Mouse (Mus musculus) thymus, adult 2 months (tissue): ENCODE results near the gene Nudt19. TPM values are rescaled to one million over a fixed set of nuclear protein-coding genes. Genes with fewer than 3 reads are reported as not detected.

Source experiments
- DNase-seq: peaks from one replicate; pipeline ENCODE4 v3.0.0; 2021
- H3K27ac ChIP-seq: fragments of 200-500 bp; 2 replicates; pipeline ENCODE4 v1.5.1; 2012; ENCODE audit warnings: low read length, control low read depth; ENCODE audit not compliant: control insufficient read depth, insufficient read depth
- H3K27me3 ChIP-seq: fragments of 200-500 bp; 2 replicates; pipeline ENCODE4 v1.6.1; 2012; ENCODE audit warnings: mild to moderate bottlenecking, low read length, moderate library complexity, mixed read lengths; ENCODE audit not compliant: control insufficient read depth, insufficient read depth
- H3K36me3 ChIP-seq: fragments of 200-500 bp; 2 replicates; pipeline ENCODE4 v1.6.1; 2012; ENCODE audit warnings: mild to moderate bottlenecking, low read length, moderate library complexity; ENCODE audit not compliant: control insufficient read depth, insufficient read depth
- H3K4me1 ChIP-seq: fragments of 200-500 bp; replicated peaks from 2 replicates; pipeline ENCODE4 v1.6.1; 2012; ENCODE audit warnings: low read length; ENCODE audit not compliant: control insufficient read depth, insufficient read depth
- H3K4me3 ChIP-seq: fragments of 200-500 bp; 2 replicates; pipeline ENCODE4 v1.5.1; 2012; ENCODE audit warnings: mild to moderate bottlenecking, low read length, control low read depth, moderate library complexity; ENCODE audit not compliant: control insufficient read depth, insufficient read depth
- CTCF ChIP-seq: fragments of 200-500 bp; IDR thresholded peaks from 2 replicates; pipeline ENCODE4 v1.5.1; 2012; ENCODE audit warnings: mild to moderate bottlenecking, control low read depth, low read length, moderate library complexity, borderline replicate concordance; ENCODE audit not compliant: control insufficient read depth, poor library complexity, insufficient read depth; ENCODE audit errors: extremely low read depth
- POLR2A ChIP-seq: fragments of 200-500 bp; IDR thresholded peaks from 2 replicates; pipeline ENCODE4 v1.6.1; 2012; ENCODE audit warnings: mild to moderate bottlenecking, low read length, control low read depth, moderate library complexity; ENCODE audit not compliant: control insufficient read depth, poor library complexity, insufficient read depth; ENCODE audit errors: extremely low read depth
- WGBS: fragments of 180-500 bp; shearing (Covaris S2); methylation state at CpG from one replicate; pipeline ENCODE4 v1.1.7; 2018; 5-methylcytosine and 5-hydroxymethylcytosine counted together
- polyA plus RNA-seq: library from polyadenylated mRNA; depleted of rRNA; stranded (reverse); fragments of >200 nt; gene quantifications from 2 replicates; pipeline ENCODE4 v1.2.3, GENCODE M21; 2012; rRNA removed

The Nudt19 gene
- polyA plus RNA-seq: 40.2 and 44.1 TPM in 2 replicates

DNA sequence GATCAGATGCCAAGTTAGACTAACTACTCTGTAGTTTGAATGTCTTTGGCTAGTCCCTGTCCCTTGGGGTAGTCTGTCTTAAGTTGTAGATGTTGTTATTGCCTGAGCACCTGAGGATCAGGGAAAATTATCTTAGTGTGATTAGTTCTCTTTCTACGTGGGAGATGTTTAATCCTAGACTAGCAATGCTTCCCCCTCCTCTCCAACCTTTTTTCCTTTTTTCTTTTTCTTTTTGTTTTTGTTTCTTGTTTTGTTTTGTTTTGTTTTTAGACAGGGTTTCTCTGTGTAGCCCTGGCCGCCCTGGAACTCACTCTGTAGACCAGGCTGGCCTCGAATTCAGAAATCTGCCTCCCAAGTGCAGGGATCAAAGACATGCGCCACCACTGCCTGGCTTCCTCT, at the start of gene Nudt19:
Gene Nudt19 (minus strand): TSS at position 100 of the 399 bp plus-strand sequence.
- peak within 1 kb of the TSS; percentile 63 for H3K4me3 ChIP-seq
- no peak for DNase-seq
- WGBS: 51% methylated on average over 4 of the region's 4 CpGs

DNA sequence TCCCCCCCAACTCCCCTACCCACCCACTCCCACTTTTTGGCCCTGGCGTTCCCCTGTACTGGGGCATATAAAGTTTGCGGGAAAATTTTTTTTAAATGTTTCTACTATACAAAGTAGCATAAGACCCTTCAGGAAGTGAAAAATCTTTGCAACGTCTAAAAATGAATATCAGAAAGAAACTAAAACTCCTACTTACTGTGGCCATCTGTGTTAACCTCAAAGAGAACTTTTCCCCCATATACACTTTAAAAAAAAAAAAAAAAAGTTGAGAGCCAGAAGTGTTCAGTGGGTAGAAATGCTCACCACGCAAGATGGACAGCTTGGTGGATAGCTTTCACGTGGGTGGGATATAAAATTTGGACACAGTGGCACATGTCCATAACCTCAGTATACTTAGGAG, 46.7 kb upstream of the Nudt19 start:
- Histone ChIP-seq H3K36me3 (no peaks in the 10 kb centered on the region), H3K27ac (no peak overlapping the region), H3K4me3 (no peak overlapping the region), H3K4me1 (peaks cover 5% of the 10 kb centered on the region), H3K27me3 (no peaks in the 10 kb centered on the region)
- DNase-seq: no peak
- WGBS: 91% methylated on average over 5 of the region's 5 CpGs
- TF ChIP-seq CTCF: no peak
- TF ChIP-seq POLR2A: no peak

More for the DNA sequence above, at the start of gene Nudt19:
- no peaks in the 10 kb centered on the region for H3K36me3 ChIP-seq
- no peaks in the 10 kb centered on the region for H3K27me3 ChIP-seq
- TF ChIP-seq CTCF: no peak
- no peak for TF ChIP-seq POLR2A
- peaks cover 5% of the 10 kb centered on the region; the same call in 1 of the 2 replicates for H3K4me1 ChIP-seq
- peak within 1 kb of the TSS; percentile 4; the same call in 1 of the 2 replicates for H3K27ac ChIP-seq

DNA sequence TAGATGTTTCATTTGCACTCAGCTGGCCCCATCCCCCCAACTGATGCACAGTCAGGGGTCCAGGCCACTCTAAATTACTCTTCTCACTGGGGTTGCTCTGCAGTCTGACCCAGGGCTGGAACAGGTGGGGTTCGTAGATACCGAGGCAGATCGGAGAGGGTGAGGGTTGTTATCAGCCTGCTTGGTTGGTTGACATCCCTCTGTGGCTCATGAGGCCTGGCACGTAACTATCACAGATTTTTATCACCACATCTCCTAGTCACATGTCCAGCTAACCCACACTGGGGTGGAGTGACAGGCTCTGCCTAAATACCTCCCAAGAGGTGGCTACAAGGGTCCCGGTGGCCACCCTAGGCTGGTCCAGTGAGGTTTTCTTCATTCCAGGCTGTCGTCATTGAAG, 45.0 kb upstream of the Nudt19 start:
- no peak for TF ChIP-seq POLR2A
- 89% methylated on average over 6 of the region's 6 CpGs for WGBS
- Histone ChIP-seq H3K36me3 (no peaks in the 10 kb centered on the region), H3K27me3 (no peaks in the 10 kb centered on the region), H3K4me1 (no peaks in the 10 kb centered on the region), H3K27ac (no peak overlapping the region), H3K4me3 (no peak overlapping the region)
- no peak for DNase-seq

DNA sequence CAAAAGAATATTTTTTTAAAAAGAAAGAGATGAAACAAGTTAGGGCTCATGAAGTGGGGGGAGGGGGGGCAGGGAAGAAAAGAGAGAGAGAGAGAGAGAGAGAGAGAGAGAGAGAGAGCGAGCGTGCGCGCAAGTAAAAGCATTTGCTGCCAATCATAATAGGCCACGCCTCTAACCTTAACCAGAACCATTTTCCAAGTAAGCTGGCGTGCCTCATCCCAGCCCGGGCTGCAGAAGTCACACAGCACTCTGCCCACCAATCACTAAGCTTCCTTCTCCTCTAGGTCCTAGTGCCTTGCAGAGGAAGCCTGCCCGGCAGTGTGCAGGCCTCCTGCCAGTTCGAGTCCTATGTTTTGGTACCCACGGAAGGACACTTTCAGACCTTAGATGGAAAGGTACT, 43.9 kb upstream of the Nudt19 start:
- H3K4me3 ChIP-seq: no peak overlapping the region
- H3K4me1 ChIP-seq: no peaks in the 10 kb centered on the region
- DNase-seq: no peak
- H3K27me3 ChIP-seq: no peaks in the 10 kb centered on the region
- H3K36me3 ChIP-seq: no peaks in the 10 kb centered on the region
- TF ChIP-seq CTCF (no peak), POLR2A (no peak)
- 93% methylated on average over 10 of the region's 10 CpGs for WGBS
- H3K27ac ChIP-seq: no peak overlapping the region

DNA sequence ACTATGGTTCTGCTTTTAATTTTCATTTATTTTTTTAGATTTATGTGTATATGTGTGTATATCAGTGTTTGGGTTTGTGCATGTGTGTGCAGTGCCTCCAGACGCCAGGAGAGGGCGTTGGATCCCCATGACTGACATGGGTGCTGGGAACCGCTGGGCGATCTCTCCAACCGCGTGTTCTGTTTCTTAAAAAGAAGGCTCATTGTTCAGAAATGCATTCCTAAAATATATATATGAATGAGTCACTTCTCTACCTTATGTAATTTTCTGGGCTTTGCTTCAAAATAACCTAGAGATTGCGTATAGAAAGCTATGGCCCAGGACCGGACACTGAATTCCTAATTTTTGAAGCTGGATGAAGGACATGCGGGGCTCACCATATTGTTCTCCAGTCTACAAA, 43.4 kb upstream of the Nudt19 start:
- TF ChIP-seq CTCF: no peak
- TF ChIP-seq POLR2A: no peak
- 97% methylated on average over 9 of the region's 9 CpGs for WGBS
- H3K4me3 ChIP-seq: no peak overlapping the region
- no peak overlapping the region for H3K27ac ChIP-seq
- H3K36me3 ChIP-seq: no peaks in the 10 kb centered on the region
- H3K27me3 ChIP-seq: no peaks in the 10 kb centered on the region
- no peak for DNase-seq
- no peaks in the 10 kb centered on the region for H3K4me1 ChIP-seq

DNA sequence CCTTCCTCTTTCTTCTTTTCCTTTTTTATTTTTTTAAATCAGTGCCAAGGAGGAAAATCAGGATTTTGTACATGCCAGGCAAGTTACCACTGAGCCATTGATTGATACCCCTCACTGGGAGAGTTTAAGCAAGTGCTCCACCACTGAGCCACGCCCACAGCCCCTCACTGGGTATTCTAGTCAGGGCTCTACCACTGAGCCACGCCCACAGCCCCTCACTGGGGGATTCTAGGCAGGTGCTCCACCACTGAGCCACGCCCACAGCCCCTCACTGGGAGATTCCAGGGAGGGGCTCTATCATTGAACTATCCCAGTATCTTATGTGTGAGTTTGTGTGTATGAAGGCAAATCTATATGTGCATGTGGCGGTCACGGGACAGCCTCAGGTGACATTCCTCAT, 38.2 kb upstream of the Nudt19 start:
- Histone ChIP-seq H3K27ac (no peak overlapping the region), H3K4me3 (no peak overlapping the region), H3K4me1 (peaks cover 5% of the 10 kb centered on the region; the same call in 1 of the 2 replicates), H3K36me3 (peaks cover 14% of the 10 kb centered on the region), H3K27me3 (no peaks in the 10 kb centered on the region)
- no peak for DNase-seq
- 98% methylated on average over 5 of the region's 5 CpGs for WGBS
- TF ChIP-seq CTCF (no peak), POLR2A (no peak)

DNA sequence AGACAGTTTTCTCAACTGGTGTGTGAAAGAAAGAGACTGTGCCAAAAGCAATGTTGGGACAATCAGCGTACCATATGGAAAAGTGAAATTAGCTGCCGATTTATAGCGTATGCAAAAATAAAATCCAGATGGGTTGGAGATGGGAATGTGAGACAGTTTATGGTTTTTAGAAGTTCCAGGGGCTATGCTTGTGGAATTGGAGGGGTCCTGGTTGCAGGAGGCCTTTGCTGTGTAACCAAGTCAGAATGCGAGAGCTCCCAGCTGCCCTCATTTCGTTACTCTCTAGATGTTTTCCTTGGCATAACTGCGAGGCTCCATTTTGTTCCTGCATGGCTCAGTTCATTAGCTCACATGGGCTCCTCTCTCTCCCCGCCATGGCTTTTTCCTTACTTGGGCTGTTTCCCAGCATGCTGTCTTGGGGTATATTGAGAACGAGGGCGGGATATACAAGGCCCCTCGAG, 34.7 kb upstream of the Nudt19 start:
- Histone ChIP-seq H3K4me3 (no peak overlapping the region), H3K36me3 (peaks cover 14% of the 10 kb centered on the region), H3K4me1 (peaks cover 21% of the 10 kb centered on the region), H3K27me3 (no peaks in the 10 kb centered on the region), H3K27ac (no peak overlapping the region)
- TF ChIP-seq CTCF: no peak
- no peak for TF ChIP-seq POLR2A
- no peak for DNase-seq
- 95% methylated on average over 10 of the region's 10 CpGs for WGBS
